Mouse (Mus musculus) layer of hippocampus, postnatal 25 days (tissue): Measurements from ENCODE around the gene Cfdp1. TPM values are rescaled to one million over a fixed set of nuclear protein-coding genes. Genes with fewer than 3 reads are reported as not detected.

Experiments used
- DNase-seq, 2 experiments: peaks; one replicate each; pipeline ENCODE4 v3.0.0; 2022; ENCODE audit warnings: mixed read lengths in 2 of 2, low spot score in 1 of 2; ENCODE audit errors: extremely low spot score in 1 of 2
- total RNA-seq, 2 experiments: library from RNA; stranded (reverse); gene quantifications; 2 replicates each; pipeline ENCODE4 v1.2.3; 2021

Gene Cfdp1
- total RNA-seq, 2 experiments from 2014 or later: 77.6 to 81.2 TPM

DNA sequence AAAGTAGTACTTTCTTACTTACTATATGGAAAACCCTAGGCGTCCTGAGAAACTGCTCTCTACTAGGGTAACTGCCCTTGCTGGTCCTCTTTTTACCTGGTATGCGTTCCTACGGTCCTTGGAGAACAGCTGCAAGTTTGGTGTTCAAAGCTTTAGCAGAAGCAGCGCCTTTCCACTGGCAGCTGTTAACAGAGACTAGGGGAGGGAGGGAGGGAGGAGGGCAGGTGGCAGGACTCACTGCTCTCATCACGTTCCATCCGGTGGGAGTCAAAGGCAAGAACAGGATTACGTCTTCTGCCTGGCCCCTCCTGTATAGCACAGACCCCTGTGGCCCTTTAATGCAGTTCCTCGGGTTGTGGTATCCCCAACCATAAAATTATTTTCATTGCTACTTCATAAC, 50.7 kb downstream of the Cfdp1 start:
- no peak for DNase-seq

DNA sequence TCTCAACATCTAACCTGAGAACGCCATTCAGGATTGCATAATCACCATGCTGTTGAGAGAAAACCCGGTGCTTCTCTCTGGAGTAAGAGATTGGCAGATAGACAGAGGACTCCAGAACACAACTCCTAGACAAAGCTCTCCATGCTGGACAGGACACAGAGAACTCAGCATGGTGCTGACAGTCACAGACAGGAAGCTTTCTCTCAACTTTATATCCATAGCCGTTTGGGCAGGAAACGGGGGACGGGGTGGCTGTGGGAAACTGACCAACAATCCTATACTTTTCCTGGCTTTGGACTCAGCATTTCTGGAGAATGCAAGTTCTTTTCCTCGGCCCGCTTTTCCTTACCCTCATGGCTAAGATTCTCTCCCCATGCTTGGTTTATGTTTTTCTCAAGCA, 51.8 kb downstream of the Cfdp1 start:
- no peak for DNase-seq

DNA sequence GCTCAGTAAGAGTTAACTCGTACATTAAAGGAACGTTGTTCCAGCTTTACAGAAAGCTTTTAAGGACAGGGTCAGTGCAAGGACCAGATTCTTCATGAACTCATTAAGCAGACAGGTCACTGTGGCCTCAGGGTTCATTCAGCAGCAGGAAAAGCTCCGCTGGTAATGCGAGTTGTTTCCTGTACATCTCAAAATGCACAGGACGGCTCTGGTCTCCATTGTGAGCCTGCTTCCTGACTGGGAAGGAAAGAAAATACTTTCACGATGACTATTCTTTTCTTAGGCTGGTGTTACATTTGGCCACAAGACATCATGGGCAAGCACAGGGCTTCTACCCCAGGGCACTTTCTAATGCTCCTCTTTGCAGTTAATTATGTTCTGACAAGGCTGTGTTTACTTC, 52.6 kb downstream of the Cfdp1 start:
- no peak for DNase-seq

- no peak for DNase-seq
These were observed 57.6 kb downstream of the Cfdp1 start for GRCm38 (mm10) chr8:111796528-111796927.

DNA sequence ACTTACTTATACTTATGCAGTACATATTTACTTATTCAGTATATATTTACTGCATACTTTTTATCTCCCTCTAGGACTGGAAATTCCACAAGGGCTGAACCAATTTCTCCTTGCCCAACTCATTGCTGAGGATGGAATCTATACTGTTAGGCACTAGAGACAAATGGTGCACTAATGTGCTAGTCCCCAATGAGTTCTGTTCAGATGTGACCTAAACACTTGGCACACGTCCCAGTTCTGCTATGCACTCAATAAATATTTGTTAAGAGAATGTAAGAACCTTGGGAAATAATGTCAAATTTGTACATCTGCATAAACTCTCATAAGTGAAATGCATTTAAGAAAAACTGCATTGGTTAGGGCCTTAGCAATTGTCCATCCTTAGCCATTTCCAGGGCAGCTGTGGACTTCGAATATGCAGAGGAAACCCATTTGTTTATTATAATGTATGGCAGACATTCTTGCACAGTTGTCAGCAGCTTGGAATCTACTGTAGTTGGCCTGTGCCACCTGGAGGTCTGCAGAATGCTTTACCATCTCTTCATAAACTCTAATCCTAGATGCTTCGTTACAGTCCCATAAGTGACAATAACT, 60.7 kb downstream of the Cfdp1 start:
- DNase-seq: no peak

- DNase-seq: no peak
These were observed 64.5 kb downstream of the Cfdp1 start for GRCm38 (mm10) chr8:111789639-111790038.

DNA sequence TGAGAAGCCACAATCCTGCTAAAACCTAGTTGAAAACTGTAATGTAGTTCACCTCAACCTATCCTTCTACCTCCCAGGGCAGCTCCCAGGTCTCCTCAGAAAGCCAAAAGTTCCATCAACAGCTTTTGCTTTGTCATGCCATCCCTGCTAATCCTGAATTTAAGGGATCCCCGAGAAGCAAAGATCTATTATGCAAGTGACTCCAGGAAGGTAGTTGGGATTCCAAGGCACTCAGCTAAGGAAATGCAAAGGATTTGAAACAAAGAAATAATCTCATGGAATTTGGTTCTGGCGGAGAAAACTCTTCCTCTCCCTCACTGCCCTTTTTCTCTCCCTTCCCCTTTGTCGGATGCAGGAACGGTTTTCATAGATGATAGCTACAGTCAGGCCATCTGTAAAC, 64.9 kb downstream of the Cfdp1 start:
- no peak for DNase-seq

DNA sequence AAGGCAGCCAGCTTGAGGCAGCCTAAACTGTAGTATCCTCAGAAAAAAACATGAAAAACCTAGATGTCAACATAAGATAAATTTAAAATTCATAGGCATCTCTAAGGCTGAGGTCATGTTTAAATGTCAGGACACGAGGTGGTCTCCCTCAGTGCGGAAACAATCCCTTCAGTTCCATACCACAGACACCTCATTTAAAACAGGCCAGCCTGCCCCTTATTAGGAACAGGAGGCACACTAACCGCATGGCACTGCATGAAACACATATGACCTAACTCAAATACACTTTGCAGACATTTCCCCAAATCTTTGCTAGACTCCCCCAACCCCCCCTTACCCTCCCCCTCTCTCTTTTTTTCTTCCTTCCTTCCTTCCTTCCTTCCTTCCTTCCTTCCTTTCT, 65.6 kb downstream of the Cfdp1 start:
- DNase-seq: no peak

DNA sequence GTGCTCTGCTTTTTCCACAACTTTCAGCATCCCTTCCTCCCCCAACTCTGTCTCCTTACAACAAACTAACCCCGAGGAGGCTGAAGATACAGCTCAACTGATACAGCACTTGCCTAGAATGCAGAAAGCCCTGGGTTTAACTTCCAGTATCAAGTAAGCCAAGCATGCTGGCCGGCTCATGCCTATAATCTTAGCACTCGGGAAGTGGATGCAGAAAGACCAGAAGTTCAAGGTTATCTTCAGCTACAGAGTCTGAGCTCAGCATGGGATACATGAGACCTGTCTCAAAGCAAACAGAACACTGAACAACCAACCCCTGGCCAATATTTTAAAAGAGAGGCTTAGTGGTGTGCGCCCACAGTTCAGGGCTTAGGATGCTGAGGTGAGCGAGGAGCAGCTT, 66.0 kb downstream of the Cfdp1 start:
- no peak for DNase-seq

DNA sequence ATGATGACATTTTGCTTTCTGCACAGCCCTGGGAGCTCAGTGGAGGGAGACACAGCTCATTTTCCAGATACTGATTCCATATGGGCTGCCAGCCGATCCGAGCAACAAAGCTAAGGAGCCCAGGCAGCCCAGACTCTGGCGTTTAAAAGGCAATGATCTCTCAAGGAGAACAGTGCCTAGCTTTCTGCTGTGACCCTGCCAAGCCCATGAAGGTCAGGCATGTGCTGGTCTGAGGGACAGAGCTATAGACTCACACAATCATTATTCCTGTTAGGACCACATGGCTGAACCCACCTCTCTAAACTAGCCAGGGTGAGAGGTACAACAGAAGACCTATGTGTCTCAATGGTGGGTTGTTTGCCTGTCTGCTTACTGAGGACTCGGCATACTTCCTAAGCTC, 66.4 kb downstream of the Cfdp1 start:
- DNase-seq: no peak

- no peak for DNase-seq
These were observed 67.1 kb downstream of the Cfdp1 start for GRCm38 (mm10) chr8:111786701-111787588.

DNA sequence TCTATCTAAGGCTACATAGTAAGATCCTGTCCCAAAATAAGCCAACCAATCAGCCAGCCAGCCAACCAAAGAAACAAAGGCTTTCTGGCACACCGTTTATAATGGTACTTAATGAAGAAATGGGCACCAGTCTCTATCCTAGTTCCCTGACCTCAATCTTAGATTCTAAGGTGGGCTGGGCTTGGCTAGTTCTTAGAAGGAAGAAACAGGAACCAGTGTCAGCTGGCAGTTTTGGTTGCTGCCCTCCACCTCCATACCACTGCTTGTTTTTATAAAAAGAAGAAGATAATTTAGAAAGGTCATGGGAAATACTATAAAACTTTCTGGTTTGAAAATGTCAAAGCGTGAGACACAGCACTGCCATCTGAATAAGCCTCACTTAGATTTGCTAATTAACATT, 68.0 kb downstream of the Cfdp1 start:
- no peak for DNase-seq

DNA sequence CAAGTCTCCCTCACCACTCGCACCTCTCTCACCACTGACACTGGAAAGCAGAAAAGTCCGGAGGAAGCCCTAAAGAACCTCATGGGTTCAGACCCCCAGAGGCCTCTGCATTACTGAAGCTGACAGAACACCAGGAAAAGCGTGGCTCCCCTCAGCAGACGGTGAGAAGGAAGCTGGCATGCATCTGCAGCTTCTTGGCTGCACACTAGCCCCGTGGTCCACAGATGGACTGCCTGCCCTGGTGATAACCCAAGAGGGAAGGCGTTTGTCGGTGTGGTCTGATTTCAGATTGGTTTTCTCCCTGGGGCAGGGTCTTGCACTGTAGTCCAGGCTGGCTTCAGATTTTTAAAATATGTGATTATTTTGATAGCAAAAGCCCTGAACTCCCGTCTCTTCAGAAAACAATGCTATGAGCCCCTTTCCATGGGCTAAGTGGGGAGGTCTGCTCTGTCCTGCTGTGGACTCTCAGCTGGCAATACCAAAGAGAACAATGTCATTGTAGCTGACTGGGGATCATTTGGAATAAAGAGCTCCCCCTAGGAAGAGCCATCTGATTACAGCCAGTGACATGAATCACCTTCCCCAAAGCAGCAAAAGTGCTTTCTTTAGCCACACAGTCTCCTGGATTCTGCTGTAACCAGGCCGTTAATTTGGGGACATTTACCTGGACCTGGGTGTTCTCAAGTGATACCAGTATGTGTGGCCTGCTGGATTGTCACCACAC, 71.3 kb downstream of the Cfdp1 start:
- DNase-seq: no peak

DNA sequence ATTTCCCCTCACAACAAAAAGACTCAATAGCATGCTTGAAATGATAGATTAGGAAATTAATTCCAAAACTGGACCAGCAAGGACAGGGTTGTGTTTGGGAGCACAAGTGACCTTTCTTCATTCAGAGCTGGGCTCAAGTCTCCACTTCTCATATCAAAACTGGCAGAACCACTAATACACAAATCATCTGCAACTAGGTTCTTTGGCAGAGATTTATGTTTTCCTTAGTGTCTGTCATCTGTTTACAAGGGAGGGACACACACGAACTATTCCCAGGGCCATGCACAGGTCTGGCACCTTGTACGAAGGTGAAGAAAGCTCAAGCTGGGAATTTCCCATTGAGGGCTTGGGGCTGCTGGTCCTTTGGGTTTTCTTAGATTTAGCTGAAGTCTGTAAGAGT, 71.9 kb downstream of the Cfdp1 start:
- no peak for DNase-seq

- no peak for DNase-seq
These were observed 73.2 kb downstream of the Cfdp1 start for GRCm38 (mm10) chr8:111780697-111781424.

DNA sequence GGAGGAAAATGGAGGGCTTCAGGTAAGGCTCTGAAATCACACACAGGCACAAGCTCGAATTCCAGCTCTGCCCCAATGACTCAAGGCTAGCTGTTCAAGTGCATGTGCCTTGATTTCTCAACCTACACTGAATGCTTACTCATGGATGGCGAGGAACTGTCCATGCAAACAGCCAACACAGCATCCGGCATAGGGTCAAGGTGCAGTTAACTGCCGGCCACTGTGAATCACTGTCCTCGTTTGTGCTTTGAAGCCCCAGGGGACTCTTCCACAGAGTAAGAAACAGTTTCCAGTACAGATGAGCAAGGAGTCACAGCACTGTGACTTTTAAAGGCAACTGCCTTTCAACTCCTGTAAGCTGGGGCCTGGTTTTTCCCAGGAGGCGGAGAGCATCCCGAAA, 74.4 kb downstream of the Cfdp1 start:
- no peak for DNase-seq

- DNase-seq: no peak
These were observed 75.3 kb downstream of the Cfdp1 start for GRCm38 (mm10) chr8:111778801-111779200.

DNA sequence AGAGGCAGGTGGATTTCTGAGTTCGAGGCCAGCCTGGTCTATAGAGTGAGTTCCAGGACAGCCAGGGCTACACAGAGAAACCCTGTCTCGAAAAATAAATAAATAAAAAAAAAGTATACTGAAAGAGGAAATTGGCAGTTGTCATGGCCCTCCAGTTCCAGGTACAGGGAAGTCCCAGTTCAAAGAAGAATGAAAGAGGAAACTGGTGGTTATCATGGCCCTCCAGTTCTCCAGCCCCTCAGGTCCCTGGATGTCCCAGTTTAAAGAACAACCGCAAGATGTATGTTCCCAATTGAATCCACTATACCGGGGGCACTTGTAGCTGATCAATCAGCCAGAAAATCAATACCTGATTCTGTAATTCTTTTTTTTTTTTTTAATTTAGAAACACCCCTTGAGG, 77.6 kb downstream of the Cfdp1 start:
- no peak for DNase-seq

GRCm38 (mm10) chr8:111775766-111776165, 78.3 kb downstream of the Cfdp1 start:
- no peak for DNase-seq

DNA sequence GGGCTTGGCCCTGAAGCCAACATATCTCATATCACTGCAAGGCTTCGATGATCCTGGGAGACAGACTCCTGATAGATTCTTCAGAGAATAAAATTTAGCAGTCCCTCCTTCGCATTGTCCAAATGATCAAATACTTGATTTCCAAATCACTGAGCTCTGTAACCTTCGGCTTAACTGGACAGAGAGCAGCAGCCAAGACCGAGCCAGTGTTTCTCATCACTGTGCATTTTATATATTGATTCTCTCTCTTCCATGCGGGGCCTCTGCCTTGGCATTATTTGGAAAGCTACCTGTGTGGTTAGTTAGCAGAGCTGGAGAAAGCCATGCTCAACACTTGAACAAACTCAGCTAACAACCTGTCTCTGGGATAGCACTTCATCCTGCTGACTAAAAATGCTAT, 80.6 kb downstream of the Cfdp1 start:
- no peak for DNase-seq

DNA sequence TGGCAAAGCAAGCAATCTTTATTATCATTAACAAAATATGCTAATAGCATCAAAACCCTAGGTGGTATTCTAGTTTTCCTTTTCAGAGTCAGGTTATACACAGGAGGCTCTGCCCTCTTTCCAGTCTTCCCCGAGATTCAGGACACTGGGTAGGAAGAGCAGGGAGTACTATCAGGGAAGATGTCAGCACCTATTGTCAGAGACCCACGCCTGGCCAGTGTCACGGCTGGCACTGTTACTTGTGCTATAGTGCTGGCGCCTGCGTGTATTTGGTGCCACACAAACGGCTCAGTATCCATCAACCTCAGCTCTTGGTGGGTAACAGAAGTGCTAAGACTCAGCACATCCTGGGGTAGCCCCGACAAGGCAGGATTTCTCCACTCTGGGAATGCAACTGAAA, 81.0 kb downstream of the Cfdp1 start:
- DNase-seq: no peak
